Mouse (Mus musculus): ENCODE results near the gene Cacng7. TPM values are rescaled to one million over a fixed set of nuclear protein-coding genes. Genes with fewer than 3 reads are reported as not detected.
A peak's percentile ranks its signal among the peaks of the same experiment; 100 is the strongest.

Cacng7 gene
- polyA plus RNA-seq, 1 experiment from 2014 or later = 0.13 TPM

DNA sequence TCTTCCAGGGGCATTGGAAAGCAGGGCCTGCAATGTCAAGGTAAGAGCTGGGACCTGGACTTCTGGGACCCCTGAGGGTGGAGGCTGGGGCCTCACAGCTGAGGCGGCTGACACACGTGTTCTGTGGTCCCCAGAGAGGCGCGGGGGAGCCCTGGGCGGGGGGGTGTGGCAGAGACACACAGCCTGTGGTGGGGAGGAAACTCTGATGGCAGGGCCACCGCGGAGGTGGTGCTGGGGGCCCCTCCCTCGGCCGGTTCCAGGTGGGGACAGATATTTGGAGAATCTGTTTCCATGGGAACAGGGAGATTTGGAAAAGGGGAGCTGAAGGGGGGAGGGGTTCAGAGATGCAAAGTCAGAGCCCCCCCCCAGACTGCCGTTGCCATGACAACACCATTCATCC, 28.5 kb upstream of the Cacng7 start:
- Histone ChIP-seq H3K4me2 (ENCODE audit: low read depth, low read length) (peak overlapping the region; percentile 64; the same call in 1 of the 2 replicates), H3K9me3 (ENCODE audit: low read length) (no peaks in the 10 kb centered on the region), H3K9ac (replicated peaks) (no peak overlapping the region), H3K4me1 (ENCODE audit: insufficient read depth) (peaks cover 25% of the 10 kb centered on the region), H3K27ac (ENCODE audit: low read depth) (no peak overlapping the region), H3K4me3 (ENCODE audit: low read depth, low read length) (no peak overlapping the region), H3K27me3 (ENCODE audit: insufficient read depth, low read length) (peaks cover 32% of the 10 kb centered on the region), H3K36me3 (replicated peaks; ENCODE audit: insufficient read depth, low read length) (no peaks in the 10 kb centered on the region; the same call in 1 of the 2 replicates)
- TF ChIP-seq EP300 (IDR thresholded peaks at IDR 0.05; ENCODE audit: low read depth) (no peak), CTCF (IDR thresholded peaks at IDR 0.05; ENCODE audit: low read depth) (no peak)
- peak; percentile 55 for DNase-seq
- no peak for ATAC-seq
- 9% methylated on average over 10 of the region's 10 CpGs for WGBS (ENCODE audit: insufficient replicate concordance)

- ATAC-seq (no peak), DNase-seq (no peak)
- 74% methylated on average over 3 of the region's 3 CpGs for WGBS (ENCODE audit: insufficient replicate concordance)
- Histone ChIP-seq H3K4me3 (ENCODE audit: low read depth, low read length) (no peak overlapping the region), H3K4me1 (ENCODE audit: insufficient read depth) (peaks cover 14% of the 10 kb centered on the region), H3K36me3 (replicated peaks; ENCODE audit: insufficient read depth, low read length) (no peaks in the 10 kb centered on the region), H3K9ac (replicated peaks) (no peak overlapping the region), H3K27me3 (ENCODE audit: insufficient read depth, low read length) (peaks cover 32% of the 10 kb centered on the region), H3K9me3 (ENCODE audit: low read length) (no peaks in the 10 kb centered on the region), H3K4me2 (ENCODE audit: low read depth, low read length) (no peak overlapping the region), H3K27ac (ENCODE audit: low read depth) (no peak overlapping the region)
- TF ChIP-seq EP300 (IDR thresholded peaks at IDR 0.05; ENCODE audit: low read depth) (no peak), CTCF (IDR thresholded peaks at IDR 0.05; ENCODE audit: low read depth) (no peak)
Measured at GRCm38 (mm10) chr7:3306400-3306799, 26.4 kb upstream of the Cacng7 start.

DNA sequence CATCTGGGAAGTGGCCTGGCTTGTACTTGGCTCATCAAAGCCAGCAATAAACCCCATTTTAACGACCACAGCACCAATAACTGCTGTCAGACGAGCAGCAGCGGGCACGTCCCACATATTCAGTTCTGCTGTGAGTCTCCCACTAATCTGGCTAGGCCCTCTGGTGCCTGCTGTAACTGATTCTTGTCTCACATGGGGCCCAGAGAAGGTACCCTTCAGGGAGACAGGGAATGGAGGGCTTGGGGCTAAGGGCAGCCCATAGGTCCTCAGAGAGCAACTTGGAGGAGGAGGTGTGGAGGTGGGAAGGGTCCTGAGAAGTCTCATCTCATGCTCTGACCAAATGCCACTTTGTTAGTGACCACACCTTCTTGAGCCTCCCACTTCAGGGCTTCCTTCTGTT, 24.1 kb upstream of the Cacng7 start:
- WGBS (ENCODE audit: insufficient replicate concordance) = 48% methylated on average over 4 of the region's 4 CpGs
- no peak for ATAC-seq
- TF ChIP-seq EP300 (IDR thresholded peaks at IDR 0.05; ENCODE audit: low read depth) = no peak
- no peak for TF ChIP-seq CTCF (IDR thresholded peaks at IDR 0.05; ENCODE audit: low read depth)
- no peak for DNase-seq
- Histone ChIP-seq H3K9ac (replicated peaks) (no peak overlapping the region), H3K4me1 (ENCODE audit: insufficient read depth) (peaks cover 6% of the 10 kb centered on the region), H3K4me2 (ENCODE audit: low read depth, low read length) (no peak overlapping the region), H3K9me3 (ENCODE audit: low read length) (no peaks in the 10 kb centered on the region), H3K36me3 (replicated peaks; ENCODE audit: insufficient read depth, low read length) (no peaks in the 10 kb centered on the region), H3K27me3 (ENCODE audit: insufficient read depth, low read length) (peaks cover 21% of the 10 kb centered on the region), H3K27ac (ENCODE audit: low read depth) (no peak overlapping the region), H3K4me3 (ENCODE audit: low read depth, low read length) (no peak overlapping the region)

DNA sequence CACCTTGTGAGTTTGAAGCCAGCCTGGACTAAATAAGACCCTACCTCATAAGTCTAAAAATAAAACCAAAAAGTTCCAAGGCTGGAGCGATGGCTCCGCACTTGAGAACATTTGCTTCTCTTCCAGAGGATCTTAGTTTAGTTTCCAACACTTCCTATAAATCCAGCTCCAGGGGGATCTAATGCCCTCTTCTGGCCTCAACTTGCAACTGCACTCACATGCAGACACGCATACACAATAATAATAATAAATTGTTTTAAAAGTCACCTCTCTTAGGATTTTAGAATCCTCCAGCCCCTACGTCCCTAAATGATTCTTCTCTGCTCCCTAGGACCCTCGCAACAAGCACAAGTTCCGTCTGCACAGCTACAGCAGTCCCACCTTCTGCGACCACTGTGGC, 22.5 kb upstream of the Cacng7 start:
- H3K4me3 ChIP-seq (ENCODE audit: low read depth, low read length) = no peak overlapping the region
- H3K27me3 ChIP-seq (ENCODE audit: insufficient read depth, low read length) = peaks cover 9% of the 10 kb centered on the region; the same call in 1 of the 2 replicates
- TF ChIP-seq EP300 (IDR thresholded peaks at IDR 0.05; ENCODE audit: low read depth) = no peak
- TF ChIP-seq CTCF (IDR thresholded peaks at IDR 0.05; ENCODE audit: low read depth) = no peak
- H3K9me3 ChIP-seq (ENCODE audit: low read length) = no peaks in the 10 kb centered on the region
- ATAC-seq (no peak), DNase-seq (no peak)
- WGBS (ENCODE audit: insufficient replicate concordance) = 84% methylated on average over 7 of the region's 7 CpGs
- no peak overlapping the region for H3K27ac ChIP-seq (ENCODE audit: low read depth)
- no peaks in the 10 kb centered on the region for H3K4me1 ChIP-seq (ENCODE audit: insufficient read depth)
- no peak overlapping the region for H3K9ac ChIP-seq (replicated peaks)
- H3K4me2 ChIP-seq (ENCODE audit: low read depth, low read length) = no peak overlapping the region
- no peaks in the 10 kb centered on the region for H3K36me3 ChIP-seq (replicated peaks; ENCODE audit: insufficient read depth, low read length)

- Histone ChIP-seq H3K9ac (replicated peaks) (no peak overlapping the region), H3K36me3 (replicated peaks; ENCODE audit: insufficient read depth, low read length) (no peaks in the 10 kb centered on the region), H3K4me2 (ENCODE audit: low read depth, low read length) (no peak overlapping the region), H3K27ac (ENCODE audit: low read depth) (no peak overlapping the region), H3K27me3 (ENCODE audit: insufficient read depth, low read length) (no peaks in the 10 kb centered on the region), H3K4me3 (ENCODE audit: low read depth, low read length) (no peak overlapping the region), H3K4me1 (ENCODE audit: insufficient read depth) (no peaks in the 10 kb centered on the region), H3K9me3 (ENCODE audit: low read length) (no peaks in the 10 kb centered on the region)
- TF ChIP-seq EP300 (IDR thresholded peaks at IDR 0.05; ENCODE audit: low read depth) (no peak), CTCF (IDR thresholded peaks at IDR 0.05; ENCODE audit: low read depth) (no peak)
- DNase-seq (no peak), ATAC-seq (no peak)
- WGBS (ENCODE audit: insufficient replicate concordance) = 77% methylated on average over 8 of the region's 8 CpGs
Measured at GRCm38 (mm10) chr7:3313571-3313970, 19.2 kb upstream of the Cacng7 start.

DNA sequence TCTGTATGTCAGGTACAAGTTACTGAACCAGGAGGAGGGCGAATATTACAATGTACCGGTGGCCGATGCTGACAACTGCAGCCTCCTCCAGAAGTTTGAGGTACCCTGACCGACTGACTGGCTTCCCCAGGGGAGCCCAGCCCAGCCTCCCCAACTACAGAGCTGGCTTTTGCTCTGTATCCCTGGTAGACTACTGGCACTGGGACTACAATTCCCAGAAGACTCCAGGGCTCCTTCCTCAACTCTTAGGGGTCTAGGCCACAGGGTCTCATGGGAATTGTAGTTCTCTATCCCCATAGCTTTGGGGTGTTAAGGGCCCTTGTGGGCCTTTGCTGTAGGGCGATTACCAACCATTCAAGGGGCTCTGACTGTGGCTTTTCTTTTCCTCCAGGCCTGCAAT, 18.6 kb upstream of the Cacng7 start:
- WGBS (ENCODE audit: insufficient replicate concordance) = 62% methylated on average over 5 of the region's 5 CpGs
- no peak overlapping the region for H3K4me3 ChIP-seq (ENCODE audit: low read depth, low read length)
- H3K9me3 ChIP-seq (ENCODE audit: low read length) = no peaks in the 10 kb centered on the region
- no peak overlapping the region for H3K27ac ChIP-seq (ENCODE audit: low read depth)
- H3K36me3 ChIP-seq (replicated peaks; ENCODE audit: insufficient read depth, low read length) = no peaks in the 10 kb centered on the region
- ATAC-seq = no peak
- no peak overlapping the region for H3K4me2 ChIP-seq (ENCODE audit: low read depth, low read length)
- no peak overlapping the region for H3K9ac ChIP-seq (replicated peaks)
- DNase-seq = no peak
- TF ChIP-seq EP300 (IDR thresholded peaks at IDR 0.05; ENCODE audit: low read depth) (no peak), CTCF (IDR thresholded peaks at IDR 0.05; ENCODE audit: low read depth) (no peak)
- H3K27me3 ChIP-seq (ENCODE audit: insufficient read depth, low read length) = no peaks in the 10 kb centered on the region
- H3K4me1 ChIP-seq (ENCODE audit: insufficient read depth) = no peaks in the 10 kb centered on the region

DNA sequence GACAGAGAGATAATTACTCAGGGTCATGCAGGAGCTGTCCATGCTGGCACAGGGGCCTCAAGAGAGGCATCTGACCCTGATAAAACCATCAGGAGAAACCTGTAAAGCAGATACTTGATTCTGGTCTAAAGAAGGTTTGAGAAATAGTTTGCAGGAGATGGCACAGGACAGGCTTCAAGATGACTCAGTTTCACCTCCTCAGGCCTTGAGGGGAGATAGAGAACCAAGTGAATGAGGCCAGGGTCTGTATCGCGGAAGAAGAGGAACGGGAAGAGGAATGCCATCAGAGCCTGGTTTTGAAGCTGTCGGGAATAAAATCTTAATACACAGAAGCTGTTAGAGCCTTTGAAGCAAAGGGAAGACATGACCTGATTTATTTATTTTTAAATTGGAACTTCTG, 15.1 kb upstream of the Cacng7 start:
- Histone ChIP-seq H3K36me3 (replicated peaks; ENCODE audit: insufficient read depth, low read length) (no peaks in the 10 kb centered on the region), H3K27me3 (ENCODE audit: insufficient read depth, low read length) (no peaks in the 10 kb centered on the region), H3K27ac (ENCODE audit: low read depth) (no peak overlapping the region), H3K4me3 (ENCODE audit: low read depth, low read length) (no peak overlapping the region), H3K4me2 (ENCODE audit: low read depth, low read length) (no peak overlapping the region), H3K9ac (replicated peaks) (no peak overlapping the region), H3K4me1 (ENCODE audit: insufficient read depth) (no peaks in the 10 kb centered on the region), H3K9me3 (ENCODE audit: low read length) (no peaks in the 10 kb centered on the region)
- DNase-seq (no peak), ATAC-seq (no peak)
- no peak for TF ChIP-seq CTCF (IDR thresholded peaks at IDR 0.05; ENCODE audit: low read depth)
- 47% methylated on average over 4 of the region's 4 CpGs for WGBS (ENCODE audit: insufficient replicate concordance)

All from liver, postnatal 0 days (tissue).